Mouse (Mus musculus): Measurements from ENCODE around the gene AU022252.

DNA sequence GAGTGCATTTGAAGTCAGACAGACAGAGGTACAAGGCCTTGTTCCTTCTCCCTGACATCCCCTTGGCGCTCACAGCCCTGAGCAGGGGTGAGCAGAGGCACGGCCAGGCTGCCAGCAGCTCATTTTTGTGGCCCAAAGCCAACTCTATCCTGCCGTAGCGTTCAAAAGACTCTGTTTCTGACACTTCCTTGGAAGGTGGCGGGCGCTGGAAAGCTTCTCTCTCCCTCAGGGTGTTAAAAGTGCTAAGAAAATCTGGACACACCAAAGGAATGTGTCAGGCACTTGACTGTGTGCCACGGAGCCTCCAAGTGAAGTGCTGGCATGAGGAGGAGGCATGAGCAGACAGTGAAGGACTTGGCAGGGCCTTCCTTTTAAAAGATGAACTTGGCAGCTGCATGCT is 13.0 kb upstream of the AU022252 start:
- TF ChIP-seq CTCF (IDR thresholded peaks at IDR 0.05), result no peak
- TF ChIP-seq POLR2A (IDR thresholded peaks at IDR 0.05; ENCODE audit: insufficient read depth, low read depth, low read length), result no peak

All from heart, adult 2 months (tissue).